Mouse (Mus musculus): ENCODE measurements at regions not wholly inside any gene's neighbourhood (a gene's known extent, or its start where the extent isn't known, plus 50 kb on each side); places are given as distances from the start of the nearest gene placed in this dataset.

GRCm38 (mm10) chr7:73192839-73193238 is 182.5 kb upstream of the Rgma start:
- TF ChIP-seq CTCF (IDR thresholded peaks at IDR 0.05; ENCODE audit: extremely low read depth, insufficient read length, insufficient replicate concordance, low read depth, low read length) (no peak), POLR2A (IDR thresholded peaks at IDR 0.05; ENCODE audit: low read depth, low read length) (no peak)
